Mouse (Mus musculus): Measurements from ENCODE around the gene Zfp652.

DNA sequence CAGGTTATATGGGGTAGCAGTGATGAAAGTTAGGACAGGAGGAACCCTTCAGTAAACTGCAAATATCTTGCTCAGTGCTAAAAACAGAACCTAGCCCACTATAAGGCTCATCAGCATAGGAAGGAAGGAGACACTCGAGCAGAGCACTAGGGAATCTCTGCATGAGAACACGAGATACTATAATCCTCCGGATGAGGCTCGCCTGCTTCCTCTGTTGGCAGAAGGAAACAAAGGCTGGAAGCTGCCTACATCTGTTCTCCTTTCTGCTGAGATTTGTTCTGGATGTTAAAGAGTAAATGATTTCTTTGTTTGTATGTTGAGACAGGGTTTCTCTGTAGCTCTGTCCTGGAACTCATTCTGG lies 7.5 kb upstream of the Zfp652 start:
- TF ChIP-seq POLR2A (IDR thresholded peaks at IDR 0.05; ENCODE audit: control insufficient read depth, extremely low read depth, insufficient read depth, low read length, poor library complexity) = no peak
- no peak for TF ChIP-seq CTCF (IDR thresholded peaks at IDR 0.05; ENCODE audit: borderline replicate concordance, control insufficient read depth, extremely low read depth, insufficient read depth, low read length, poor library complexity)

Data from thymus, adult 2 months (tissue).